Mouse (Mus musculus): ENCODE data around the gene Cyb561a3.

DNA sequence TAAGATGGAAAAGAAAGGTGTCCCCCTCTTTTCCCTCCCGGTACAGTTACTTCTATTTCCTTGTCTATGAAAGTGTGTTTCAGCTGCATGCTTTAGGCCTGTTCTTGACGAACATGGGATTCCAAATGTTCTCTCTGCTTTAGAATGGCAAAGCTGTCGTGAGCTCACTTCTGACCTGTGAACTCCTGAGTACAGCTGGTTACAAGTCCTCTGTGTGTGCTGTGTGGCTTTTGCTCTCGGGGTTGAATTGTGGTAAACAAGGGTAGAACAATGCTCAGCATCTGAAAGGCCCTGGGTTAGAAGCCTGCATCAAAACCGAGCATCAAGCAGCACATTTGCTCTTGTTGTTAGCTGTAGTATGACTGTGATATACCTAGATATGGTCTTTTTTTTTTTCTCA is 14.6 kb upstream of the Cyb561a3 start:
- TF ChIP-seq POLR2A (IDR thresholded peaks at IDR 0.05; ENCODE audit: low read depth, low read length), result no peak
- TF ChIP-seq CTCF (IDR thresholded peaks at IDR 0.05; ENCODE audit: extremely low read depth, insufficient read length, insufficient replicate concordance, low read depth, low read length), result no peak

Measured in small intestine, adult 2 months (tissue).